Mouse (Mus musculus) heart, postnatal 0 days (tissue): ENCODE results near the gene Trio. TPM values are rescaled to one million over a fixed set of nuclear protein-coding genes. Genes with fewer than 3 reads are reported as not detected.

Source experiments
- ATAC-seq: fragments of 200-750 bp; cut with Nextera tagmentation; 2 replicates; pipeline ENCODE4 v1.8.0; 2017; ENCODE audit warnings: low read depth, moderate number of reproducible peaks, moderate library complexity; ENCODE audit not compliant: insufficient read depth
- DNase-seq: peaks from one replicate; pipeline ENCODE4 v3.0.0-alpha.2; 2016; ENCODE audit warnings: low spot score
- H3K27ac ChIP-seq: fragments of 300-500 bp; sonication (generic); 2 replicates; pipeline ENCODE4 v1.5.1; 2014; ENCODE audit warnings: low read depth, mild to moderate bottlenecking
- H3K27me3 ChIP-seq: fragments of 300-500 bp; sonication (generic); 2 replicates; pipeline ENCODE4 v1.6.1; 2014; ENCODE audit warnings: low read length, mixed read lengths; ENCODE audit not compliant: control insufficient read depth, insufficient read depth
- H3K36me3 ChIP-seq: fragments of 300-500 bp; sonication (generic); replicated peaks from 2 replicates; pipeline ENCODE4 v1.6.1; 2014; ENCODE audit warnings: low read length, mixed read lengths; ENCODE audit not compliant: control insufficient read depth, insufficient read depth
- H3K4me1 ChIP-seq: fragments of 300-500 bp; sonication (generic); 2 replicates; pipeline ENCODE4 v1.6.1; 2014; ENCODE audit warnings: antibody characterized with exemption; ENCODE audit not compliant: control insufficient read depth, insufficient read depth
- H3K4me2 ChIP-seq: fragments of 300-500 bp; sonication (generic); 2 replicates; pipeline ENCODE4 v1.6.1; 2014; ENCODE audit warnings: low read depth, mild to moderate bottlenecking, low read length, moderate library complexity
- H3K4me3 ChIP-seq: fragments of 300-500 bp; sonication (generic); 2 replicates; pipeline ENCODE4 v1.5.1; 2014; ENCODE audit warnings: low read depth, low read length
- H3K9ac ChIP-seq: fragments of 300-500 bp; sonication (generic); replicated peaks from 2 replicates; pipeline ENCODE4 v1.6.1; 2014; ENCODE audit warnings: low read depth, low read length, mixed read lengths
- H3K9me3 ChIP-seq: fragments of 300-500 bp; sonication (generic); replicated peaks from 2 replicates; pipeline ENCODE4 v1.6.1; 2016; ENCODE audit warnings: low read length; ENCODE audit not compliant: control insufficient read depth
- CTCF ChIP-seq: IDR thresholded peaks from 2 replicates; pipeline ENCODE4 v1.5.1; 2016; ENCODE audit warnings: antibody characterized with exemption, control low read depth, low read depth
- EP300 ChIP-seq: IDR thresholded peaks from 2 replicates; pipeline ENCODE4 v1.6.1; 2016; ENCODE audit warnings: antibody characterized with exemption, low read depth
- WGBS: fragments of 180-500 bp; shearing (Covaris S2); extraction: QIAGEN DNeasy Blood & Tissue Kit; methylation state at CpG from one replicate; pipeline ENCODE4 v1.1.7; 2014; 5-methylcytosine and 5-hydroxymethylcytosine counted together
- polyA plus RNA-seq: library from polyadenylated mRNA; unstranded; fragments of >200 nt; fragmentation: Nextera tagmentation; extraction: Ambion mirVana; gene quantifications from 2 replicates; pipeline ENCODE4 v1.2.1, GENCODE M21; 2015
- total RNA-seq: library from RNA; depleted of rRNA; stranded (reverse); fragments of >200 nt; gene quantifications from 2 replicates; pipeline ENCODE4 v1.2.3, GENCODE M21; 2014; ENCODE audit warnings: low replicate concordance

The Trio gene
- total and polyA plus RNA-seq, 2 experiments from 2014 or later, result 10.1 to 77.2 TPM

DNA sequence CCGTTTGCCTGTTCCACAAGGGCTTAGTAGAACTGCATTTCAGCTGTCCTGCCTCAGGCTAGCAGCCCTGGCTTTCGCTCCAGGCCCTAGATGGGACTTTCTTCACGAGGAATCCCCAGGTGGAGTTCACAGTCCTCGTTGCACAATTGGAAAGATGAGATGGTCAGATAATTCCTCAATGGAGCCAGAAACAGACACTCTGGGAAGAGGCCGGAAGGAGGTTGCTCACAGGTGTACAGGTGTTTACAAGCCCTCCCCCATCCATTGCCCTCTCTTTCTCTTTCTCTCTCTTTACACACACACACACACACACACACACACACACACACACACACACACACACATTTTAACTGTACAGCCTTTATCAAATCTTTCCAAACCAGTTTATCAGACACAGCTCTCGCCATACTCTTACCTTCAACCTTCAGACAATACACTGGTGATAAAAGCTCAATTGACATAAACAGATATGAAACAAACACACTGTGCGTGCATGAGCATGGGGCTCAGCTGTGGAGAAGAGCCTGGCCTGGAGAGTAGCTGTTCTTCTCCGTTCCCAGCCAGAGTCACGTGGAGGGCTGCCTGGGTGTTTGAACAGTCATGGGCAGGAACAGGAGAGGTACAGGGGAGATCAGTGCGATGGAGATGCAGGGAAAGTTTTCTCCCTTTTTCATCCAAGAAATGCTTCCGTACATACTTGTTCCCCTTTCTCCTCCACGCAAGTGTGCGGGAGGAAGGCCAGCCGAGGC, 58.3 kb downstream of the Trio start:
- WGBS, result 65% methylated on average over 14 of the region's 14 CpGs
- no peak for DNase-seq
- Histone ChIP-seq H3K9ac (no peak overlapping the region), H3K9me3 (no peaks in the 10 kb centered on the region), H3K4me3 (no peak overlapping the region), H3K4me1 (peaks cover 11% of the 10 kb centered on the region), H3K27me3 (no peaks in the 10 kb centered on the region), H3K36me3 (no peaks in the 10 kb centered on the region), H3K4me2 (no peak overlapping the region), H3K27ac (no peak overlapping the region)
- TF ChIP-seq EP300 (no peak), CTCF (no peak)
- ATAC-seq, result no peak

DNA sequence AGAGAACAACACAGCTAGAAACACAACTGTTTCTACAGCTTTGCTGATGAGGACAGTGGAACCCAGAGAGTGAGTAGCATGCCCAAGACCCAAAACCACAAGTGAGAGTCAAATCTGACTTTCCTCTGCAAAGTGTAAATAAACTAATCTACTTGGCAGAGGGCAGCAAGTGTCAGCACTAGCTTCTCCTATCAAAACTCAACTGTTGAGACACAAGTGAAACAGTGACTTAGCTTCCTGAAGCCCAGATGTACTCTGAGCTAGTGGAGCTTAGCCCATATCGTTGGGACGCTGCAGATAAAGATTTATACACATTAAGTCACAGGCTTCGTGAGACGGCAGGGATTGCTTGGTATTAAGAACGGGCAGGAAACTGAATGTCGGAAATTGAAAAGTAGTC, 60.8 kb downstream of the Trio start:
- H3K4me2 ChIP-seq, result no peak overlapping the region
- TF ChIP-seq CTCF, result no peak
- TF ChIP-seq EP300, result no peak
- 34% methylated on average over 6 of the region's 6 CpGs for WGBS
- H3K4me1 ChIP-seq, result peaks cover 19% of the 10 kb centered on the region
- H3K36me3 ChIP-seq, result no peaks in the 10 kb centered on the region
- no peak overlapping the region for H3K9ac ChIP-seq
- H3K27ac ChIP-seq, result no peak overlapping the region
- H3K27me3 ChIP-seq, result no peaks in the 10 kb centered on the region
- DNase-seq (no peak), ATAC-seq (no peak)
- H3K4me3 ChIP-seq, result no peak overlapping the region
- no peaks in the 10 kb centered on the region for H3K9me3 ChIP-seq

GRCm38 (mm10) chr15:27963506-27963905, 62.1 kb downstream of the Trio start:
- H3K4me1 ChIP-seq, result peaks cover 24% of the 10 kb centered on the region

DNA sequence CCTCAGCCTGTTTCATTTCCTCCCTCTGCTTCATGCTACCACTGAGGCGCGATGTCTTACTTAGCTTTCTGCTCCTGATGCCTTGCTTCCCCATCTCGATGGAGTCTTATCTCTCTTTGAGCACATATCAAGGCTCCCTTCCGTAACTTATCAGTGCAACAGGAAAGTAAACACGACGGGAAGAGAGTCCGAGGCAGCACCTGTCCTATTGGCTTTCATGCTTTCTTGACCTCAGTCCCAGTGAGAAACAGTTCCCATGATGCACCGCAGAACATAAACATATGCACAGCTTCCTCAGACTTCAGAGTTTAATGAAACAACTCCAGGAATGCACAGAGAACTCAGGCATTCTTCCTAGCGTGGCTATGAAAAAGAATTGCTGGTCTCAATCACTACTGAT, 65.0 kb downstream of the Trio start:
- H3K9me3 ChIP-seq, result no peaks in the 10 kb centered on the region
- no peak overlapping the region for H3K9ac ChIP-seq
- DNase-seq, result no peak

More at GRCm38 (mm10) chr15:27963506-27963905, 62.1 kb downstream of the Trio start:
- WGBS, result 76% methylated on average over 2 of the region's 2 CpGs
- Histone ChIP-seq H3K4me2 (no peak overlapping the region), H3K4me3 (no peak overlapping the region), H3K27ac (no peak overlapping the region), H3K9ac (no peak overlapping the region), H3K9me3 (no peaks in the 10 kb centered on the region), H3K27me3 (no peaks in the 10 kb centered on the region), H3K36me3 (no peaks in the 10 kb centered on the region)
- DNase-seq (no peak), ATAC-seq (no peak)
- no peak for TF ChIP-seq CTCF
- TF ChIP-seq EP300, result no peak

GRCm38 (mm10) chr15:27957867-27958266, 67.8 kb downstream of the Trio start:
- DNase-seq (no peak), ATAC-seq (no peak)
- Histone ChIP-seq H3K4me2 (no peak overlapping the region), H3K36me3 (no peaks in the 10 kb centered on the region), H3K27ac (no peak overlapping the region), H3K27me3 (no peaks in the 10 kb centered on the region), H3K9ac (no peak overlapping the region), H3K9me3 (no peaks in the 10 kb centered on the region), H3K4me1 (peaks cover 36% of the 10 kb centered on the region), H3K4me3 (no peak overlapping the region)
- WGBS, result 49% methylated on average over 9 of the region's 9 CpGs
- TF ChIP-seq EP300, result no peak
- TF ChIP-seq CTCF, result no peak

More for the DNA sequence above, 65.0 kb downstream of the Trio start:
- no peaks in the 10 kb centered on the region for H3K36me3 ChIP-seq
- H3K27me3 ChIP-seq, result no peaks in the 10 kb centered on the region
- 30% methylated on average over 9 of the region's 9 CpGs for WGBS
- no peak overlapping the region for H3K4me2 ChIP-seq
- TF ChIP-seq EP300 (no peak), CTCF (no peak)
- peaks cover 42% of the 10 kb centered on the region for H3K4me1 ChIP-seq
- ATAC-seq, result no peak
- H3K27ac ChIP-seq, result no peak overlapping the region
- H3K4me3 ChIP-seq, result no peak overlapping the region

DNA sequence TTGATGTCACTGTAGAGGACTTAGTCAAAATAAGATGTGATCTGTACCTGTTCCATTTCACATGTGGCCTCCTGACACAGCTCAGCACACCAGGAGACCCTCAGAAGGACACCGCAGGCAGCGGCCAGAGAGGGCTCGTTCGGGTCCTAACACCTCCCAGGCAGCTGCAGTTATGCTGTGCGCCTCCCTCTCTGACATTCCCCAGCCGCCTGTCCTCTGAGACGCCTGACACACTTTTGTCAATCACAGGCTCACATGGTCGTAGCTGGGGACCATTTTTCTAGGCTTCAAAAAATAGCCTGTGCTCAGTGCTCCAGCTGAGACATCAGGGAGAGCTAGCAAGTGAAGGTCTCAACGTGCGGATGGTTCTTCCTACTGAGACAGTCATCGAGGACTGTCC, 70.0 kb downstream of the Trio start:
- Histone ChIP-seq H3K4me1 (peaks cover 30% of the 10 kb centered on the region), H3K27me3 (no peaks in the 10 kb centered on the region), H3K9me3 (no peaks in the 10 kb centered on the region), H3K36me3 (no peaks in the 10 kb centered on the region), H3K27ac (no peak overlapping the region), H3K4me3 (no peak overlapping the region), H3K4me2 (no peak overlapping the region), H3K9ac (no peak overlapping the region)
- WGBS, result 33% methylated on average over 11 of the region's 11 CpGs
- DNase-seq (no peak), ATAC-seq (no peak)
- no peak for TF ChIP-seq CTCF
- TF ChIP-seq EP300, result no peak
